Mouse (Mus musculus) layer of hippocampus, postnatal 14 days (tissue): Measurements from ENCODE around the gene Abhd12b. TPM values are rescaled to one million over a fixed set of nuclear protein-coding genes. Genes with fewer than 3 reads are reported as not detected.

Experiments
- DNase-seq, 2 experiments: peaks; one replicate each; pipeline ENCODE4 v3.0.0; 2021 to 2022; ENCODE audit warnings: low spot score in 2 of 2, mixed read lengths in 1 of 2
- total RNA-seq, 2 experiments: library from RNA; stranded (reverse); gene quantifications; 2 replicates each; pipeline ENCODE4 v1.2.3; 2021

Abhd12b gene
- total RNA-seq, 2 experiments from 2014 or later: not detected

DNA sequence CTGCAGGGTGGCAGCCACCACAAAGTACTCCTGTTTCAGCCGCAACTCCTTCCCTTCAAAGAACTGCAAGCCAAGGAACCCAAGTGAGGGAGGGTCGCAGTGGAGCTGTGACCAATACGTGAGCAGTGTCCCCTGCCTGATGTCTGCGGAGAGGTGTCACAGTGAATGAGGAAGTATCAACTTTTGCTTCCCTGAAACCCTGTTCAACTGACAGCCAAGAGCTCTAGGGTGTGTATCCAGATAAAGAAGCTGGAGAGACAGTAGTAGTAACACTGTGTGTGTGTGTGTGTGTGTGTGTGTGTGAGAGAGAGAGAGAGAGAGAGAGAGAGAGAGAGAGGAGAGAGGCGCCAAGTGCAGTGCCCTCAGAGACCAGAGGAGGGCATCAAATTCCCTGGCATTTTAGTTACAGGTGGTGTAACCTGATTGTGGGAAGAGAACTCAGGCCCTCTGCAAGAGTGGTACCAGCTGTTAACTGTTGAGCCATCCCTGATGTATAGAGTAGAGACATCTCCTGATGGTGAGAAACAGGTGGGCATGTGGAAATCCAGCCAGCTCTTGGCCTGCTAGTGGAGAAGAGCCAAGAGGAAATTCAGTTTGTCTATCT is 48.1 kb downstream of the Abhd12b start:
- no peak for DNase-seq

DNA sequence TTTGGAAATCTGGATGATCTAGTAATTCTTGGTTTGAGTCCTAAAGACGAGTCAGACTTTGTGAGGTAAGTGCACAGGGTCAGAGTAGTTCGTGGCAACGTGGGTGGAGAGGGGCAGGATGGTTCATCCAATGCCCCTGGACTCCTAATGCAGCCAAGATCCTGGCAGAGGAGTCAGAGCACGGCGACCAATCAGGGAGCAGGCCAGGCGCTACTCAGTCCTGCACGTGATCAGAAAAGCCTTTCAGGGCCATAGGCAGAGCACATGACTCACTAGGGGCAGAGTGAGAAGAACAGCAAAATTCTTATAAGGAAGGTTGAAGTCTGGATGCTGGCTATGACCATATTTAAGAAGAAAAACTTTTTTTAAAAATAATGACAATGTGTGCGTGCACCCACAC is 50.5 kb downstream of the Abhd12b start:
- DNase-seq: no peak

DNA sequence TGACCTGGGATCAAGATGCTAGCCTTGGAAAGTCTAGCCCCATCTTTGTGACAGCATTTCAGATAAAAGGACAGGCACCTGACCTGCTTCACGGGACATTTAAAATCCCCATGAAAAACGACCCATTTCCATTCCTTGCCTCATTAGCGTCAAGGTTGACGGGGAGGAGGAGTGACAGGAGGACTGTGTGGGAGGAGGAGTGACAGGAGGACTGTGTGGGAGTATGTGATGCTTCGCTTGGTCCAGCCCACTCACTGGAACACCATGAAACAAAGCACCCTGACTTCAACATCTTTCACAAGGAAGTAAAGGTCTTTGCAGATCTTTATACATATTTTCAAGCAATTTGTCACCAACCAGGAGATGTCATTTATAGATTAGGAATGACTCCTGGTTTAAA is 54.3 kb downstream of the Abhd12b start:
- no peak for DNase-seq

DNA sequence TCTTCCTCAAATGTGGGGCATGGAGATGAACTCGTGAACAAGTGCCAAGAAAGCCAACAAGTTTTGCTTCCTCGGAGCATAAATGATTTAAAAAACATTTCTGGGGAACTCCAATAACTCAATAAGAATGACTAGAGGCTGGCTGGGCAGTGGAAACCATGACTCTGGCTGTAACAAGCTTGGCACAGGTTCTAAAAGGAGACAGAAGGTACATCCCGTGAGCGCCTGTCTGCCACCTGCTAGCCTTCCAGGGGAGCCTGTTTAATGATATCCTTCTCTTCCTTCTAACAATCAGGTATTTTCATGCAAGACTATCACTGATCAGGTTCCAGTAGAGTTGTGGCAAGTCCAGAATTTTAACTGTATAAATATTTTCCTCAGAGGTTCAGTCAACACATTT is 58.6 kb downstream of the Abhd12b start:
- no peak for DNase-seq

DNA sequence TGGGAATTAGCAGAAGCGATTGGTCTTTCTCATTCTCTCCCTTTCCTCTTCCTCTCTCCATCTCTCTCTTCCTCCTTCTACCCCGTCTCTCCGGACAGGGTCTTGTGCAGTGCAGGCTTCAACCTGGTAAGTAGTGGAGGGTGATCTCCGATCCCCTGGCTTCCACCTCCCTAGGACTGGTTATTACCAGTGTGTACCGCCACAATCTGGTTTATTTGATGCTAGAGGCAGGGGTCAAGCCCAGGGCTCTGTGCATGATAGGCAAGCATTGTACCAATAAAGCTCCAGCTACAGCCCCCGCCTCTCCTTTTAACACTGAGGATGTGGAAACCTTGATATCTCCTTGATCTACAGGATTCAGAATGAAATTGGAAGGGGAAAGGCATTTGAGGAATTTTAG is 59.7 kb downstream of the Abhd12b start:
- DNase-seq: no peak

DNA sequence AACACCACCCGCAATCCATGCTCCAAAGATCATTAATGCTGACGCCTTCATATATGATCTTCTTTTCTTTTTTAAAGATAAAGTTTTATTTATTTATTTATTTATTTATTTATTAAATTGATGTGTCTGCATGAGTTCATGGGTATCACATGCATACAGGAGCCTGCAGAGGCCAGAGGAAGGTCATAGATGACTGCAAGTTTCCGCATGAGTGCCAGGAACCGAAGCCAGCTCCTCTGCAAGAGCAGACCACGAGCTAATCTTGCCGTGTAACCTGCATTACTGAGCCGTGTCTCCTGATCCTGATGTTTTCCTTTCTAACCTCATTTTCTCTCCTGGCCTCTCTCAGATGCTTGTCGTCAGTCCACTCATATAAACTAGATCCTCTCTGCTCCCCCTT is 60.3 kb downstream of the Abhd12b start:
- no peak for DNase-seq

DNA sequence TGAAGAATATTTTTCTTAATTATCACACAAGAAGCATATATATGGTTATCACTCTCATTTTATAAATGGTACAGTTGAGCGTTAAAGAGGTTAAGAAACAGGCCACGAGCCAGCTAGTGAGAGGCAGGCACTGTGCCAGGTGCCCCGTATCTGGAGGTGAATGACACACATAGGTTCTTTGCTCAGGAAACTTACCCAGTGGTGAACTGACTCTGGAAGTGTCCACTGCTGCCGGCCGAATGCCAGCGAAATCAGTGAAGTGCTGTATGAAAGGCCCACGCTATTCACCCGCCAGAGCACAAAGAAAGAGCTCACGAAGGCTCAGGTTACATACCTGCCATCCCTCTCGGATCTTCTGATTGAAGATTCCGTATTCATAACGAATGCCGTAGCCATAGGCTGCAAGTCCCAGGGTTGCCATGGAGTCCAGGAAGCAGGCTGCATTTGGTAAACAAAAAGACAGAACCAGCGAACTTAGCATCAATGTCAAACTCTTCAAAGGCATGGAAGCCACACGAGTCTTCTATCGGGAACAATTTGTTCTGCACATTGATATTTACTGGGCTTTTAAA is 62.4 kb downstream of the Abhd12b start:
- no peak for DNase-seq

DNA sequence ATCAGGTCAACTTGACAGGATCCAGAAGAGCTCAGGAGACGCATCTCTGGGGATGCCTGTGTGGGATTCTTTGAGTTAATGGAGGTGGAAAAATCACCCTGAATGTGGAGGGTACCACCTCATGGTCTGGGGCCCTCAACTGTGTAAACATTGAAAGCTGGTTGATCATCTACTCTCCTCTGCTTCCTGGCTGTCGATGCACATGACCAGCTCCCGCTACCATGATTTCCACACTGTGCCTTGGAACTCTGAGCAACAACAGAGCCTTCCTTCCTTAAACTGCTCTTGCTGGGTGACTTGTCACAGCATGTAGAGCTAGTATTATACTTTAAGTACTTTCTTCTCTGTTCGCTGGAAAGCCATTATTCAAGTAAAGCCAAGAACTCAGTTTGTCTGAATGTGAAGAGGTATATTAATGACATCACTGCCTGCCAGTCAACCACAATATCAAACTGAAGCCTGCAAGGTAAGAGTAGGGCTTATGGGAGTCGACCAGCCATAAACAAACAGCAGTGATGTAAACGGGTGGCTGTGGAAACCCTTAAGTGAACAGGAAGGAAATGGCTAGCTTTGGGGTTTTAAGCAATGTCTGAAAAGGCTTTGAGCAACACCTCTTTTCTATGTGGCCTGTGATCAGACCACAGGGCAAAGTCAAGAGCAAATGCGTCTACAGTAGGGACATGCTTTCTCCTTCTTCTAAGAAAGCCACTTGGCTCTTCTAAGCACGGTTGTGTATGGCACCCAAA is 65.0 kb downstream of the Abhd12b start:
- DNase-seq: no peak

DNA sequence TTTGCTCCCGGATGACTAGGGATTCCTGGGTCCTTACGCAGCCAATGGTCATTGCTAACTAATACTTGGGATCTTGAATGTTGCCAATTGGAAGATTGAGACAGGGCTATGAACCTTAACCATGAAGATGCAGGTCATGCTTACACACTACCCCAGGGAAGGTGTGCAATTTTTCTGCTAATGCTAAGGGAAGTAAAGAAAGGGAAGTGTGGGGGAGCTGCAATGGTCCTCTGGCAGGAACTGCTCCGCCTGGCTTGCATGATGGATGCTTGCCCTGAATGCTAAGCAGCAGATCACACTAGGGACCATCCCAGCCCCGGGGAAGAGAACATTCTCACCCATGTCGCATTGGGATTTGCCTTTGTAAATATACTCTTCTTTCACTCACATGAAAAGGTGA is 67.5 kb downstream of the Abhd12b start:
- no peak for DNase-seq

DNA sequence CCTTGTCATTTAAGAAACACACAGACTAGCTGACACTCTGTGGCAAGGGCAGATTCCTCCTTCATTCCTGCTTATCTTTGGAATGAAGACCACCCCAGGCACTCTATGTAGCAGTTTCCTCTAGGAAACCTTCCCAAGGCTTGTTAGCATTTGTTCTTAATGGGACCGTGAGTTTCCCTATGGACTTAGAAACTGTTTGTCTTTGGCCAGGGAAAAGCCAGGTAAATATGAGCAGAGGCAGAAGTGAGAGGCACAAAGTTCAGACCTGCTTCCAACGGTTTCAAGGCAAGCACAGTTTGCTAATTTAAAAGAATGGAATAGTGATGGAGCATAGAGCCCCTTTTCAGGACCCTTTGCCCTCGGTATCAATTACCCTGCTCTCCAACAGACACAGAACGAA is 69.4 kb downstream of the Abhd12b start:
- no peak for DNase-seq

DNA sequence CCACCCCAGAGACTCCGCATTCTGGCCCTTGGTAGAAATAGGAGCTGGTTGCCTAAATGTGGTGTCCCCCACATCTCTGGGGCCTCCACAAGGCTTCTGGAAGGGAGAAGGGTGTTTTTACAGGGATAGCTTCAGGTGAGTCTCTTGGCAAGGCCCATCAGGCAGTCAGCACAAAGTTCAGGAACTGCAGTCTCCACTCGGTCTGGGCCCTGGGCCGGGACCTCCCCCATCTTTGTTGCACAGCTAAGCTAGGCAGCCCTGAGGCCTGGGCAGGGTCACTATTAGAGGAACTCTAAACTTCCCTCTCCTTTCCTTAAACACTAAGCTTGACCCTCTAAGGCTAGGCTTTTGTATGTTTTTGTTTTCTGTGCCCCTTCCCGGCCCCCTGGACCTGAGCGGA is 72.7 kb downstream of the Abhd12b start:
- DNase-seq: no peak

DNA sequence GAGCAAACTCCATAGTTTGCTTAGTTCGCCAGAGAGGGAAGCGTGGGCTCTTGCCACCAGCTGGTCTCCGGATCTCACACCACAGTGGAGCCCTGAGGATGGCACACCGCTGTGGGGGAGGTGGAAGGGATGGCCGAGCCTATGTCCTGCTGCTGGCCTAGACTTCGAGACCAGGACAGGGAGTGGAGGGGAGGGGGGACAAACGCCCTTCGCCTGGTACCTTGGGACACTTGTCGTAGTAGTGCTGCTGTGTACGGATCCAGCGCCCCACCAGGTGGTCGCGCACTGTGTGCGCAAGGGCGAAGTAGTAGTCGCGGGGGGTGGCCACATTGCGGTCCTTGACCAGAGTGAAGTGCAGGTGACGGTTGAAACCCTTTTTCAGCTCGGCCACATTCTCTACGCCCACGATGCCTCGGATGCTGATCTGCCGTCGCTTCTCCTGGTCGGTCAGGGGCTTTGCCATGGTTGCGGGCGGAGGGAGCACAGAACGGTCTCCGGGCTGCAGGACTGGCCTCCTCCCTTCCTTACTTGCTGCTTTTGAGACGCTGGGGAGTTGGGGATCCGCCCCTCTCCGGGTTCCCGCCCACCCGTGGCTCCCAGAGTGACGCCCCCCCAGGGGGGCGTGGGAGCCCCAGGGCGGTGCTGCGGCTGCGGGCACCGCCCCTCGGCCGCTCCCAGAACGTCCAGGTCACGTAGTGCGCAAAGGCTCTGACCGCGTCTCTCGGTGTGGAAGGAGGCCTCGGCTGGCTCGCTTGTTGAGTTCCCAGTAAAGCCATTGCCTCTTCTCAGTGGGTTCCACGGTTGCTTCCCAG is 73.4 kb downstream of the Abhd12b start:
- DNase-seq: no peak

DNA sequence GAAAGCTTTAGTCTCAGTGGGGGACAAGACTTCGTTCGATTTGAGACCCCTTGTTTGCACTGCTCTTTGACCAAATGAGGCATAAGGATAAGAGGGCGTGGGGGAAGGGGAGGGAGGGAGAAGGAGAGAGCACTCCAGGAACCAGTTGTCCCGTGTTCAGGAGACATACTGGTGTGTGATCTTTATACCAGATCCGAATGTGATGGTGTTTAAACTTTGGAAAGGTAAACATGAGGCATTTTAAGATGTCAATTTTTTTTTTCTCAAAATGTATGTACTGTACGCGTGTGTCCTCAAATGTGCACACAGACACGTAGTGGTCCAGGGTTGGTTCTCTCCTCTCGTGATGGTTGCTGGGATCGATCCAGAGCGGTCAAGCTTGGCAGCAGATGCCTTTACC is 74.2 kb downstream of the Abhd12b start:
- DNase-seq: no peak

DNA sequence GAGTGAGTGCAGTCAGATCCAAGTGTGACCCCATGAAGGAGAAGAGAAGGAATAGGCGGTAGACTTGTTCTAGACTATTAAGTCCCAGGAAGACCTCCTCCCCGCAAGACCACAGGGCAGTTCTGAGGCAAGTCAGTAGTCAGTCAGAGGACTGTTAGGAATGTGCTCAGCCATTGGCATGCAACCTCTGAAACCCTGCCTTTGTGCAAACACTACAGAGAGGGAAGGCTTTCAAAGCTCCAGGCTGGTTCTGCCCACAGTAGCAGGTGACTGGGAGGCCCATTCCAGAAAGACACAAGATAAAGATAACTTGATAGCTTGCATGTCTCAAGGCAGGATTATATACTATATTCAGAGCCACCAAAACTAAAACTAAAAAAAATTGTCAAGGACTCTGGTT is 77.4 kb downstream of the Abhd12b start, which contains the start of gene Pygl:
TSS of gene Pygl (minus strand) at position 195 of the 400 bp plus-strand sequence.
- DNase-seq: no peak

DNA sequence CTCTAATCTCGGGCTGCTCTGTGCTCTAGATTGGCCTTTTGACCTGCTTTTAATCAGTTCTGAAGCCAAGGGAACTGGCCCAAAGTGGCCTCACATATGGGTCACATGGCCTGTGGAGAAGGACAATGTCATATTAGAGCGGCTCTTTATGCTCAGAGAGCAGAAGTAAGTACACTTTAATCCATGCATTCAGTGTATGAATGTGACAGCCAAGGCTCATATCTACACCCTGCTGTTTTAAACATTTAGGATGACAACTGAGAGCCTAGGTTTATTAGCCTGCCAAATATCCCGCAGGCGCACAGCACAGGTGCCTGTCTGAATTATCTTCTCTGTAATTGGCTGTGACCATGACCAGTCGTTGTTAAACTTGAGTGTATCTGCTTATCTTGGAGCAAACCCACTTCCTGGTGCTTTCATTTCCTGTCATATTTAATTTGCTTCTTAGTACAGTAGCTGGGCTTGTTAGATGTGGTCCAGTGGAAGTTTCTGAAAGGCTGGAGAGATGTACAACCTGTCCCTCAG is 78.1 kb downstream of the Abhd12b start:
- DNase-seq: no peak

Other genes starting within 250 kb of the Abhd12b start
- gene Sav1, start 167.1 kb upstream of the Abhd12b start, total RNA-seq: 10 to 100 TPM; 16.9 to 19.6 TPM
- 10 to 100 TPM; 55.1 to 55.9 TPM for gene Nin, start 40.4 kb upstream of the Abhd12b start, total RNA-seq
- 1 to 10 TPM; 3.2 to 5.4 TPM for gene Pygl, start 77.3 kb downstream of the Abhd12b start, total RNA-seq
- gene Trim9, start 193.5 kb downstream of the Abhd12b start, total RNA-seq: 100 to 1,000 TPM; 321 to 358 TPM